Mouse (Mus musculus): ENCODE results near the gene Nme4.

The Nme4 gene

GRCm38 (mm10) chr17:26114061-26114460 lies 18.7 kb upstream of the Nme4 start:
- DNase-seq (ENCODE audit: low spot score), result no peak

GRCm38 (mm10) chr17:26113181-26113948 lies 18.0 kb upstream of the Nme4 start, which contains the start of gene Tmem8:
TSS of gene Tmem8 (plus strand) at chr17:26113299.
- DNase-seq (ENCODE audit: low spot score), result peak; percentile 79

GRCm38 (mm10) chr17:26112751-26113150 lies 17.3 kb upstream of the Nme4 start:
- no peak for DNase-seq (ENCODE audit: low spot score)

GRCm38 (mm10) chr17:26111722-26112121 lies 16.3 kb upstream of the Nme4 start:
- no peak for DNase-seq (ENCODE audit: low spot score)

- DNase-seq (ENCODE audit: low spot score), result no peak
Measured at GRCm38 (mm10) chr17:26111024-26111423, 15.6 kb upstream of the Nme4 start.

- DNase-seq (ENCODE audit: low spot score), result no peak
Measured at GRCm38 (mm10) chr17:26110156-26110555, 14.8 kb upstream of the Nme4 start.

GRCm38 (mm10) chr17:26105619-26106018 lies 10.2 kb upstream of the Nme4 start:
- no peak for DNase-seq (ENCODE audit: low spot score)

- DNase-seq (ENCODE audit: low spot score), result no peak
Measured at GRCm38 (mm10) chr17:26101478-26101877, 6.1 kb upstream of the Nme4 start.

GRCm38 (mm10) chr17:26100166-26100565 lies 4.8 kb upstream of the Nme4 start:
- DNase-seq (ENCODE audit: low spot score), result no peak

- DNase-seq (ENCODE audit: low spot score), result peak; percentile 46
Measured at GRCm38 (mm10) chr17:26099316-26099715, 3.9 kb upstream of the Nme4 start.

- DNase-seq (ENCODE audit: low spot score), result no peak
Measured at GRCm38 (mm10) chr17:26098461-26098860, 3.1 kb upstream of the Nme4 start.

- no peak for DNase-seq (ENCODE audit: low spot score)
Measured at GRCm38 (mm10) chr17:26094531-26095110, 781 bp downstream of the Nme4 start.

- DNase-seq (ENCODE audit: low spot score), result peak; percentile 78
Measured at GRCm38 (mm10) chr17:26089905-26090632, 5.3 kb downstream of the Nme4 start, which contains the start of gene Decr2. TSS of gene Decr2 (minus strand) at chr17:26090337.

GRCm38 (mm10) chr17:26087059-26087564 lies 8.3 kb downstream of the Nme4 start:
- DNase-seq (ENCODE audit: low spot score), result no peak

GRCm38 (mm10) chr17:26080867-26081266 lies 14.5 kb downstream of the Nme4 start:
- no peak for DNase-seq (ENCODE audit: low spot score)

- no peak for DNase-seq (ENCODE audit: low spot score)
Measured at GRCm38 (mm10) chr17:26078851-26079250, 16.6 kb downstream of the Nme4 start.

- DNase-seq (ENCODE audit: low spot score), result no peak
Measured at GRCm38 (mm10) chr17:26075246-26075645, 20.2 kb downstream of the Nme4 start.

- DNase-seq (ENCODE audit: low spot score), result no peak
Measured at GRCm38 (mm10) chr17:26070136-26070535, 25.3 kb downstream of the Nme4 start.

GRCm38 (mm10) chr17:26068831-26069739 lies 26.3 kb downstream of the Nme4 start, which contains the start of gene Rab11fip3:
TSS of gene Rab11fip3 (minus strand) at chr17:26069555.
- peak; percentile 78 for DNase-seq (ENCODE audit: low spot score)

- no peak for DNase-seq (ENCODE audit: low spot score)
Measured at GRCm38 (mm10) chr17:26068024-26068830, 27.2 kb downstream of the Nme4 start.

Data from T-cell, adult 2 months (primary cell).